Mouse (Mus musculus): Measurements from ENCODE around the gene 5730596B20Rik. TPM values are rescaled to one million over a fixed set of nuclear protein-coding genes. Genes with fewer than 3 reads are reported as not detected.
A peak's percentile ranks its signal among the peaks of the same experiment; 100 is the strongest.

5730596B20Rik gene
- polyA plus RNA-seq, 1 experiment from 2014 or later: 0.05 TPM

- H3K9ac ChIP-seq (ENCODE audit: low read depth, low read length): no peak overlapping the region
- no peaks in the 10 kb centered on the region for H3K9me3 ChIP-seq (replicated peaks; ENCODE audit: control insufficient read depth, low read length)
- H3K4me2 ChIP-seq (ENCODE audit: low read depth, low read length): no peak overlapping the region
- no peak overlapping the region for H3K27ac ChIP-seq (ENCODE audit: low read length)
- H3K27me3 ChIP-seq (ENCODE audit: control insufficient read depth, insufficient read depth, low read depth, low read length): peaks cover 84% of the 10 kb centered on the region
- H3K4me3 ChIP-seq (ENCODE audit: low read depth, low read length): no peak overlapping the region
- no peaks in the 10 kb centered on the region for H3K4me1 ChIP-seq (ENCODE audit: control insufficient read depth, low read depth, low read length)
- WGBS (ENCODE audit: insufficient replicate concordance): 44% methylated on average over 5 of the region's 5 CpGs
- no peaks in the 10 kb centered on the region for H3K36me3 ChIP-seq (ENCODE audit: control insufficient read depth, insufficient read depth)
- ATAC-seq (ENCODE audit: low read depth): no peak
Observed at GRCm38 (mm10) chr6:52154044-52154443, 23.3 kb upstream of the 5730596B20Rik start.

- Histone ChIP-seq H3K4me3 (ENCODE audit: low read depth, low read length) (no peak overlapping the region), H3K9ac (ENCODE audit: low read depth, low read length) (no peak overlapping the region), H3K4me1 (ENCODE audit: control insufficient read depth, low read depth, low read length) (no peaks in the 10 kb centered on the region), H3K27me3 (ENCODE audit: control insufficient read depth, insufficient read depth, low read depth, low read length) (peaks cover 88% of the 10 kb centered on the region), H3K9me3 (replicated peaks; ENCODE audit: control insufficient read depth, low read length) (no peaks in the 10 kb centered on the region), H3K4me2 (ENCODE audit: low read depth, low read length) (no peak overlapping the region), H3K36me3 (ENCODE audit: control insufficient read depth, insufficient read depth) (no peaks in the 10 kb centered on the region), H3K27ac (ENCODE audit: low read length) (no peak overlapping the region)
- WGBS (ENCODE audit: insufficient replicate concordance): 57% methylated on average over 3 of the region's 3 CpGs
- ATAC-seq (ENCODE audit: low read depth): no peak
Observed at GRCm38 (mm10) chr6:52155471-52155870, 21.8 kb upstream of the 5730596B20Rik start.

GRCm38 (mm10) chr6:52156551-52157200 is 20.6 kb upstream of the 5730596B20Rik start:
- no peak overlapping the region for H3K9ac ChIP-seq (ENCODE audit: low read depth, low read length)
- whole genome bisulfite sequencing (ENCODE audit: insufficient replicate concordance): 4% methylated on average over 20 of the region's 20 CpGs
- no peaks in the 10 kb centered on the region for H3K4me1 ChIP-seq (ENCODE audit: control insufficient read depth, low read depth, low read length)
- no peaks in the 10 kb centered on the region for H3K9me3 ChIP-seq (replicated peaks; ENCODE audit: control insufficient read depth, low read length)
- H3K4me2 ChIP-seq (ENCODE audit: low read depth, low read length): no peak overlapping the region
- H3K4me3 ChIP-seq (ENCODE audit: low read depth, low read length): no peak overlapping the region
- no peaks in the 10 kb centered on the region for H3K36me3 ChIP-seq (ENCODE audit: control insufficient read depth, insufficient read depth)
- no peak overlapping the region for H3K27ac ChIP-seq (ENCODE audit: low read length)
- ATAC-seq (ENCODE audit: low read depth): no peak
- H3K27me3 ChIP-seq (ENCODE audit: control insufficient read depth, insufficient read depth, low read depth, low read length): peaks cover 90% of the 10 kb centered on the region

GRCm38 (mm10) chr6:52157466-52158275 is 19.6 kb upstream of the 5730596B20Rik start:
- Histone ChIP-seq H3K9me3 (replicated peaks; ENCODE audit: control insufficient read depth, low read length) (no peaks in the 10 kb centered on the region), H3K4me3 (ENCODE audit: low read depth, low read length) (peak overlapping the region; percentile 60), H3K36me3 (ENCODE audit: control insufficient read depth, insufficient read depth) (no peaks in the 10 kb centered on the region), H3K27me3 (ENCODE audit: control insufficient read depth, insufficient read depth, low read depth, low read length) (peaks cover 90% of the 10 kb centered on the region), H3K4me2 (ENCODE audit: low read depth, low read length) (peak overlapping the region; percentile 72), H3K9ac (ENCODE audit: low read depth, low read length) (no peak overlapping the region), H3K27ac (ENCODE audit: low read length) (no peak overlapping the region), H3K4me1 (ENCODE audit: control insufficient read depth, low read depth, low read length) (no peaks in the 10 kb centered on the region)
- WGBS (ENCODE audit: insufficient replicate concordance): 1% methylated on average over 32 of the region's 32 CpGs
- ATAC-seq (ENCODE audit: low read depth): no peak

- ATAC-seq (ENCODE audit: low read depth): peak; percentile 65
- Histone ChIP-seq H3K4me3 (ENCODE audit: low read depth, low read length) (peak within 1 kb of the TSS; percentile 60), H3K27me3 (ENCODE audit: control insufficient read depth, insufficient read depth, low read depth, low read length) (peaks cover 90% of the 10 kb centered on the region), H3K9me3 (replicated peaks; ENCODE audit: control insufficient read depth, low read length) (no peaks in the 10 kb centered on the region), H3K4me1 (ENCODE audit: control insufficient read depth, low read depth, low read length) (no peaks in the 10 kb centered on the region), H3K9ac (ENCODE audit: low read depth, low read length) (peak within 1 kb of the TSS; percentile 44), H3K36me3 (ENCODE audit: control insufficient read depth, insufficient read depth) (no peaks in the 10 kb centered on the region), H3K4me2 (ENCODE audit: low read depth, low read length) (peak within 1 kb of the TSS; percentile 72), H3K27ac (ENCODE audit: low read length) (peak within 1 kb of the TSS; percentile 30; the same call in 1 of the 2 replicates)
- WGBS (ENCODE audit: insufficient replicate concordance): under 1% methylated on average over 55 of the region's 55 CpGs
Observed at GRCm38 (mm10) chr6:52158276-52159051, 18.8 kb upstream of the 5730596B20Rik start, which contains the start of gene Hoxa1. Gene Hoxa1 (minus strand): TSS chr6:52158317.

- Histone ChIP-seq H3K27ac (ENCODE audit: low read length) (0 out of 2 replicates have a peak overlapping the region, but pooled peaks have one; percentile 17), H3K9me3 (replicated peaks; ENCODE audit: control insufficient read depth, low read length) (no peaks in the 10 kb centered on the region), H3K9ac (ENCODE audit: low read depth, low read length) (no peak overlapping the region), H3K4me1 (ENCODE audit: control insufficient read depth, low read depth, low read length) (no peaks in the 10 kb centered on the region), H3K36me3 (ENCODE audit: control insufficient read depth, insufficient read depth) (no peaks in the 10 kb centered on the region), H3K4me2 (ENCODE audit: low read depth, low read length) (peak overlapping the region; percentile 72), H3K4me3 (ENCODE audit: low read depth, low read length) (peak overlapping the region; percentile 60), H3K27me3 (ENCODE audit: control insufficient read depth, insufficient read depth, low read depth, low read length) (peaks cover 93% of the 10 kb centered on the region)
- 19% methylated on average over 12 of the region's 12 CpGs for WGBS (ENCODE audit: insufficient replicate concordance)
- no peak for ATAC-seq (ENCODE audit: low read depth)
Observed at GRCm38 (mm10) chr6:52159164-52159761, 18.0 kb upstream of the 5730596B20Rik start.

GRCm38 (mm10) chr6:52159979-52160378 is 17.3 kb upstream of the 5730596B20Rik start:
- Histone ChIP-seq H3K4me3 (ENCODE audit: low read depth, low read length) (no peak overlapping the region), H3K9ac (ENCODE audit: low read depth, low read length) (no peak overlapping the region), H3K27me3 (ENCODE audit: control insufficient read depth, insufficient read depth, low read depth, low read length) (peaks cover 94% of the 10 kb centered on the region)

GRCm38 (mm10) chr6:52160511-52161335 is 16.6 kb upstream of the 5730596B20Rik start:
- Histone ChIP-seq H3K27ac (ENCODE audit: low read length) (no peak overlapping the region), H3K4me1 (ENCODE audit: control insufficient read depth, low read depth, low read length) (no peaks in the 10 kb centered on the region), H3K9ac (ENCODE audit: low read depth, low read length) (no peak overlapping the region), H3K36me3 (ENCODE audit: control insufficient read depth, insufficient read depth) (no peaks in the 10 kb centered on the region), H3K4me3 (ENCODE audit: low read depth, low read length) (no peak overlapping the region), H3K27me3 (ENCODE audit: control insufficient read depth, insufficient read depth, low read depth, low read length) (peaks cover 95% of the 10 kb centered on the region), H3K4me2 (ENCODE audit: low read depth, low read length) (no peak overlapping the region), H3K9me3 (replicated peaks; ENCODE audit: control insufficient read depth, low read length) (no peaks in the 10 kb centered on the region)
- no peak for ATAC-seq (ENCODE audit: low read depth)
- 16% methylated on average over 30 of the region's 30 CpGs for whole genome bisulfite sequencing (ENCODE audit: insufficient replicate concordance)

More at GRCm38 (mm10) chr6:52159979-52160378, 17.3 kb upstream of the 5730596B20Rik start:
- no peak for ATAC-seq (ENCODE audit: low read depth)
- no peaks in the 10 kb centered on the region for H3K4me1 ChIP-seq (ENCODE audit: control insufficient read depth, low read depth, low read length)
- H3K27ac ChIP-seq (ENCODE audit: low read length): no peak overlapping the region
- H3K36me3 ChIP-seq (ENCODE audit: control insufficient read depth, insufficient read depth): no peaks in the 10 kb centered on the region
- 11% methylated on average over 9 of the region's 9 CpGs for WGBS (ENCODE audit: insufficient replicate concordance)
- no peak overlapping the region for H3K4me2 ChIP-seq (ENCODE audit: low read depth, low read length)
- no peaks in the 10 kb centered on the region for H3K9me3 ChIP-seq (replicated peaks; ENCODE audit: control insufficient read depth, low read length)
